Mouse (Mus musculus) MEL (cell line): Measurements from ENCODE around the gene Ptpa.

Experiments used
- CTCF ChIP-seq, 3 experiments: IDR thresholded peaks in 2 of 3; conservative IDR thresholded peaks in 1 of 3; 2 replicates each; pipeline ENCODE4 v1.5.1; 2011 to 2012; ENCODE audit warnings: low read length in 3 of 3, low read depth in 2 of 3, mild to moderate bottlenecking in 2 of 3, improper control_type of control experiment in 1 of 3, inconsistent platforms in 1 of 3, mixed read lengths in 1 of 3, moderate library complexity in 1 of 3; ENCODE audit not compliant: control insufficient read depth in 1 of 3, insufficient read depth in 1 of 3, poor library complexity in 1 of 3, severe bottlenecking in 1 of 3
- ELF1 ChIP-seq: IDR thresholded peaks from 2 replicates; pipeline ENCODE4 v1.6.1; 2014; ENCODE audit warnings: low read depth, mild to moderate bottlenecking, inconsistent platforms, low read length, improper control_type of control experiment, moderate library complexity
- EP300 ChIP-seq, 2 experiments: IDR thresholded peaks; 2 replicates each; pipeline ENCODE4 v1.6.1; 2011; ENCODE audit warnings: improper control_type of control experiment in 2 of 2, low read length in 2 of 2, low read depth in 1 of 2, mild to moderate bottlenecking in 1 of 2
- MAX ChIP-seq: IDR thresholded peaks from 2 replicates; pipeline ENCODE4 v1.6.1; 2011; ENCODE audit warnings: low read length, improper control_type of control experiment
- MYC ChIP-seq: IDR thresholded peaks from 2 replicates; pipeline ENCODE4 v1.6.1; 2011; ENCODE audit warnings: low read depth, mild to moderate bottlenecking, low read length, improper control_type of control experiment, moderate library complexity
- NRF1 ChIP-seq: IDR thresholded peaks from 2 replicates; pipeline ENCODE4 v1.6.1; 2014; ENCODE audit warnings: low read depth, mild to moderate bottlenecking, inconsistent platforms, low read length, improper control_type of control experiment, moderate library complexity; ENCODE audit not compliant: poor library complexity, insufficient read depth, severe bottlenecking
- UBTF ChIP-seq: IDR thresholded peaks from 2 replicates; pipeline ENCODE4 v1.6.1; 2012; ENCODE audit warnings: low read depth, mild to moderate bottlenecking, inconsistent platforms, low read length, improper control_type of control experiment, moderate library complexity, borderline replicate concordance; ENCODE audit not compliant: insufficient read depth
- USF1 ChIP-seq: IDR thresholded peaks from 2 replicates; pipeline ENCODE4 v1.6.1; 2014; ENCODE audit warnings: low read depth, mild to moderate bottlenecking, inconsistent platforms, low read length, improper control_type of control experiment, moderate library complexity
- USF2 ChIP-seq, 2 experiments: IDR thresholded peaks; 2 replicates each; pipeline ENCODE4 v1.6.1; 2011 to 2012; ENCODE audit warnings: improper control_type of control experiment in 2 of 2, low read length in 2 of 2, borderline replicate concordance in 1 of 2, inconsistent platforms in 1 of 2, low read depth in 1 of 2, mild to moderate bottlenecking in 1 of 2; ENCODE audit not compliant: insufficient read depth in 1 of 2

DNA sequence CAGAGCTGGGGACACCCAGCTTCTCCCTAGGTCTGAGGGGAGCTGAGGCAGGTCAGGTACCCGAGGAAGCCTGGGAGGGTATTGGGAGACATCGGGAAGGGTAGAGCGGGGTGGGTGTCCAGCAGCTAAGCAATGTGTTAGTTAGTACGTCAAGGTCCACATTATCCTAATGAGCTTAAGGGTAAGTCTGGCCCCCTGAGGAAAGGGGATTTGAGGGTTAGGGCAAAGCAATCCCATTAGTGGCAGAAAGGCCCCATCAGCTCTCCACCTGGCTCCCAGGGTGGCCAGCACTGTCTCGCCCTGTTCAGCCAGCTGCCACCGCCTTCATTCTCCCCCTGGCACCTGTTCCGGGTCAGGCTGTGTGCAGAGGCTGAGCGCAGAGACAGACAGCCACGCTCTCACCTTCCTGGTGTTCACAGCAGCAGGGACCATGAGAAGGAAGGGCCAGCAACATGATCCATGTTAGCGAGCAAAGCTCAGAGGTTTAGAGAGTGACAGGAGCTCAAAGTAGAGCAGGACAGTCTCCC is 17.8 kb upstream of the Ptpa start:
- no peak for TF ChIP-seq USF2 (IDR thresholded peaks at IDR 0.05; ENCODE audit: borderline replicate concordance in 1 of 2, insufficient read depth in 1 of 2, low read depth in 1 of 2, low read length in 2 of 2)
- TF ChIP-seq EP300 (IDR thresholded peaks at IDR 0.05; ENCODE audit: low read depth in 1 of 2, low read length in 2 of 2), result no peak
- no peak for TF ChIP-seq UBTF
- TF ChIP-seq MAX, result no peak
- no peak for TF ChIP-seq MYC
- TF ChIP-seq CTCF (IDR thresholded peaks at IDR 0.05 in 2 of 3, conservative IDR thresholded peaks at IDR 0.05 in 1 of 3; ENCODE audit: control insufficient read depth in 1 of 3, insufficient read depth in 1 of 3, low read depth in 2 of 3, low read length in 3 of 3, poor library complexity in 1 of 3, severe bottlenecking in 1 of 3), result no peak
- TF ChIP-seq USF1, result no peak
- TF ChIP-seq NRF1, result no peak
- no peak for TF ChIP-seq ELF1
